Mouse (Mus musculus): ENCODE data around the gene Tmem239. TPM values are rescaled to one million over a fixed set of nuclear protein-coding genes. Genes with fewer than 3 reads are reported as not detected.

Gene Tmem239
- total and polyA plus RNA-seq, 3 experiments: not detected

DNA sequence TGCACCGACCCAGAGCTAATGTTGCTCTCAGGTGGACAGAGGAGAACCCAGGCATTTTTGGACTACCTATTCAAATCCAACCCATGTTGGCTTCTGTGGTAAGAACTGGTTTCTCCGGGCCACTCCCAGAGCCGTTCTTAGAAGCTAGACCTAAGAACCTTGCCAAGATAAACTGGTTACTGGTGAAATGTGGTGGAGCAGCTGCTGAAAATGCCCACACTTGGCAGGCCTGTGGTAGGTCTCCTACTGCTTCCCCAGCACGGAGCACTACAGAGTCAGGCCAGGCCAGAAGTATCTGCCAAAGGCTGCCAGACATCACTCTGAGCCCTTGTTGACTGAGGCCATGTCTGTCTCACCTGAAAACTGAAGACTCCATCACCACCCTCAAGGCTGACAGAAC lies 31.3 kb upstream of the Tmem239 start:
- Histone ChIP-seq H3K4me3 (ENCODE audit: low read depth, low read length) (no peak overlapping the region), H3K9me3 (replicated peaks) (no peaks in the 10 kb centered on the region), H3K36me3 (replicated peaks) (no peaks in the 10 kb centered on the region), H3K4me1 (ENCODE audit: insufficient read depth, low read depth, low read length) (peaks cover 10% of the 10 kb centered on the region; the same call in 1 of the 2 replicates), H3K27me3 (ENCODE audit: insufficient read depth, low read length) (peaks cover 14% of the 10 kb centered on the region)
- no peak for TF ChIP-seq GATA2 (IDR thresholded peaks at IDR 0.05; ENCODE audit: borderline replicate concordance, low read depth, low read length)
- no peak for TF ChIP-seq POLR2AphosphoS5 (IDR thresholded peaks at IDR 0.05; ENCODE audit: insufficient replicate concordance, low read depth, low read length)
- TF ChIP-seq CTCF (IDR thresholded peaks at IDR 0.05; ENCODE audit: low read depth, low read length): no peak
- TF ChIP-seq TAL1 (conservative IDR thresholded peaks at IDR 0.05; ENCODE audit: low read depth, low read length): no peak
- no peak for TF ChIP-seq GATA1 (IDR thresholded peaks at IDR 0.05; ENCODE audit: borderline replicate concordance, low read length)
- DNase-seq (ENCODE audit: low spot score): no peak
- no peak for ATAC-seq (ENCODE audit: extremely low read depth, insufficient number of reproducible peaks, low FRiP score, poor library complexity, severe bottlenecking)

DNA sequence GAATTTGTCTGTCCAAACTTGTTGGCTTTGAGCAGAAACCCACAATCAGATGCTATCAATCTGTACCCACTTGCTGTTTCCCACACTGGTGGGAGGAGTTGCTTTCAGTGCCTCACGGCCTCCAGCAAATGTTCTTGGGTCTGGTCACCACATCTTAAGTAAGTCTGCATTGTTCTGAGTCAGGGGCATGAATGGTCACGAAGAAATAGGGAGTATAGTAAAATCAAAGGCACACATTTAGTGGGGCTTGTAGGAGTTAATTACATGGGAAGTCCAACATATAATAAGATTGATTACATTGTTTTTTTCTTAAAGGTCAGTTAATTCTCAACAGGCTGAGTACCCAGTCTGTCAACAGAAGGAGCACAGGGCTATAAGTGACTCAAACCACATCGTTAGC lies 23.1 kb upstream of the Tmem239 start:
- no peaks in the 10 kb centered on the region for H3K4me1 ChIP-seq (ENCODE audit: insufficient read depth, low read depth, low read length)
- no peak overlapping the region for H3K4me3 ChIP-seq (ENCODE audit: low read depth, low read length)
- ATAC-seq (ENCODE audit: extremely low read depth, insufficient number of reproducible peaks, low FRiP score, poor library complexity, severe bottlenecking) (no peak), DNase-seq (ENCODE audit: low spot score) (no peak)
- H3K36me3 ChIP-seq (replicated peaks): no peaks in the 10 kb centered on the region
- TF ChIP-seq GATA1 (IDR thresholded peaks at IDR 0.05; ENCODE audit: borderline replicate concordance, low read length): no peak
- TF ChIP-seq CTCF (IDR thresholded peaks at IDR 0.05; ENCODE audit: low read depth, low read length): no peak
- no peak for TF ChIP-seq POLR2AphosphoS5 (IDR thresholded peaks at IDR 0.05; ENCODE audit: insufficient replicate concordance, low read depth, low read length)
- no peak for TF ChIP-seq TAL1 (conservative IDR thresholded peaks at IDR 0.05; ENCODE audit: low read depth, low read length)
- no peak for TF ChIP-seq GATA2 (IDR thresholded peaks at IDR 0.05; ENCODE audit: borderline replicate concordance, low read depth, low read length)
- H3K9me3 ChIP-seq (replicated peaks): no peaks in the 10 kb centered on the region
- peaks cover 14% of the 10 kb centered on the region for H3K27me3 ChIP-seq (ENCODE audit: insufficient read depth, low read length)

DNA sequence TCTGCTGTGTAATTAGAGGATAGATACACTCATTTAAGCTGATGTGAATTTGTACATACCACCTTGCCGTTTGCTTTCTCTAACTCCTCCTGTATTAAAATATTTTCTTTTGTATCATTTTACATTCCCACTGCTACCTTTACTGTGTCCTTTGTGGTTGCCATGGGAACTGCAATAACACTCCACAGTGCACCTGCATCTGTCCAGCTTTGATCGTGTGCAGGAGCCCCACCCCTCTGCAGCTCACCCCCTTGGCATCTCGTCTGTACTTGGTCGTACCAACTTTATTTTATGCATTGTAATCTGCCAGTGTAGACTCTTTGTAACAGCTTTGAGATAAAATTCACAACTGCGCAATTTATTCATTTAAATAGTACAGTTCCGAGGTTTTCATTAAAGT lies 22.4 kb upstream of the Tmem239 start:
- Histone ChIP-seq H3K4me3 (ENCODE audit: low read depth, low read length) (no peak overlapping the region), H3K4me1 (ENCODE audit: insufficient read depth, low read depth, low read length) (no peaks in the 10 kb centered on the region), H3K27me3 (ENCODE audit: insufficient read depth, low read length) (peaks cover 21% of the 10 kb centered on the region), H3K36me3 (replicated peaks) (no peaks in the 10 kb centered on the region), H3K9me3 (replicated peaks) (no peaks in the 10 kb centered on the region)
- no peak for DNase-seq (ENCODE audit: low spot score)
- ATAC-seq (ENCODE audit: extremely low read depth, insufficient number of reproducible peaks, low FRiP score, poor library complexity, severe bottlenecking): no peak
- TF ChIP-seq GATA1 (IDR thresholded peaks at IDR 0.05; ENCODE audit: borderline replicate concordance, low read length) (no peak), GATA2 (IDR thresholded peaks at IDR 0.05; ENCODE audit: borderline replicate concordance, low read depth, low read length) (no peak), TAL1 (conservative IDR thresholded peaks at IDR 0.05; ENCODE audit: low read depth, low read length) (no peak), CTCF (IDR thresholded peaks at IDR 0.05; ENCODE audit: low read depth, low read length) (no peak), POLR2AphosphoS5 (IDR thresholded peaks at IDR 0.05; ENCODE audit: insufficient replicate concordance, low read depth, low read length) (no peak)

DNA sequence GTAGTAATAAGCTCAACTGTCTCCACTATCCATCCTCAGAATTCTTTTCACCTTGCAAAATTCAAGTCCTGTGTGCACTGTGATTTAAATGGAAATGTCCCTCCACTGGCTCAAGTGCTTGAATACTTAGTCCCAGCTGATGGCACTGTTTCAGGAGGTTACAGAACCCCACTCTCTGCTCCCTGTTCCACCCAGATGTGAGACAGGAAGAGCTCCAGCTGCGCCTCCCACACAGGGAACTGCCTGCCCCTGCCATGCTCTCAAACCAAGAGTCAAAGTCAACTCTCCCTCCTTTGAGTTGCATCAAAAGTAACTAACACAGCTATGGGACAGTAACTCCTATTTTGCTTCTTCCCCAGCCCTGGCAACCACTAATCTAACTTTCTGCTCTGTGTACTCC lies 20.1 kb upstream of the Tmem239 start:
- Histone ChIP-seq H3K27me3 (ENCODE audit: insufficient read depth, low read length) (peaks cover 32% of the 10 kb centered on the region), H3K4me1 (ENCODE audit: insufficient read depth, low read depth, low read length) (no peaks in the 10 kb centered on the region), H3K4me3 (ENCODE audit: low read depth, low read length) (no peak overlapping the region), H3K36me3 (replicated peaks) (no peaks in the 10 kb centered on the region), H3K9me3 (replicated peaks) (no peaks in the 10 kb centered on the region)
- DNase-seq (ENCODE audit: low spot score): no peak
- ATAC-seq (ENCODE audit: extremely low read depth, insufficient number of reproducible peaks, low FRiP score, poor library complexity, severe bottlenecking): no peak
- TF ChIP-seq GATA2 (IDR thresholded peaks at IDR 0.05; ENCODE audit: borderline replicate concordance, low read depth, low read length): no peak

DNA sequence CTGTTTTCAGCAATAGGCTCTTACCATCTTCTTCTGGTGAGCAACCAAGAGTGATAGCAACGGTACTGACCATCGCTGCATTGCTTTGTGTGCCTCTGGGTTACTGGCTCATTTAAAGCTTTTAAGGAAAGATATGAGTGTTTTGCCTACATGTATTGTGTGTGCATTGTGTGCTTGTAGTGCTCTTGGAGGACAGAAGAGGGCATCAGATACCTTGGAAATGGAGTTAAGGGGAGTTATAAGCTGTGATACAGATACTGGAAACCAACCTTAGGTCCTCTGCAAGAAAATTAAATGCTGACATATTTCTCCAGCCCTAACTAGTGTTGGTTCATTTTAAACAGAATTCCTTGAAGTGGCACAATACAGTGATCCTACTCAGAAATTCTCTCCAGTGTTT lies 17.5 kb upstream of the Tmem239 start:
- TF ChIP-seq GATA2 (IDR thresholded peaks at IDR 0.05; ENCODE audit: borderline replicate concordance, low read depth, low read length) (no peak), GATA1 (IDR thresholded peaks at IDR 0.05; ENCODE audit: borderline replicate concordance, low read length) (no peak), TAL1 (conservative IDR thresholded peaks at IDR 0.05; ENCODE audit: low read depth, low read length) (no peak), CTCF (IDR thresholded peaks at IDR 0.05; ENCODE audit: low read depth, low read length) (no peak), POLR2AphosphoS5 (IDR thresholded peaks at IDR 0.05; ENCODE audit: insufficient replicate concordance, low read depth, low read length) (no peak)
- ATAC-seq (ENCODE audit: extremely low read depth, insufficient number of reproducible peaks, low FRiP score, poor library complexity, severe bottlenecking) (no peak), DNase-seq (ENCODE audit: low spot score) (no peak)
- Histone ChIP-seq H3K4me1 (ENCODE audit: insufficient read depth, low read depth, low read length) (no peaks in the 10 kb centered on the region), H3K36me3 (replicated peaks) (no peaks in the 10 kb centered on the region), H3K4me3 (ENCODE audit: low read depth, low read length) (no peak overlapping the region), H3K27me3 (ENCODE audit: insufficient read depth, low read length) (peaks cover 51% of the 10 kb centered on the region), H3K9me3 (replicated peaks) (no peaks in the 10 kb centered on the region)

DNA sequence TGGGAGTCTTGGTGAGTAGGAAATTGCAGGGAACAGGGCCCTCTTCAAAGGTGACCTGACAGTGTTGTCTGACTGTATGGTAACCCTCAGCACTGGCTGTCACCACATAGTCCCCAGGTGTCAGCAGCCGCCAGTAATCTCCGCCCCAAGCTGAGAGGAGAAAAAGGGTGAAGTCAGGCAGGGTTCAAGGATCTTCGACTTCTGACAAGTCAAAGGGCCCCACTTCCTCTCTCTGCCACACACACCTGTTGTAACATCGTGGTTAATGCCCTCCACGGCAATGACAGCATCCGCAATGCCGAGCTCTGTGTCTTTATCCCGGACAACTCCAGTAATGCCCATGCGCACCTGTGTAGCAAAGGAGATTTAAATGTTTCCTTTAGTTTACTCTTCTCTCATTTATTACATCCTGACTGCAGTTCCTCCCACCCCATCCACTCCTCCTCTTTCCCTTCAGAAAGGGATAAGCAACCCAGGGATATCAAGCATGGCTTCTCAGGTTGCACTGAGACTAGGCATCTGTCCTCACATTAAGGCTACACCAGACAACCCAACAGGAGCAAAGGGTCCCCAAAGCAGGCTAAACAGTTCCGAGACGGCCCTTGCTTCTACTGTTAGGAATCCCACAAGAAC lies 15.2 kb upstream of the Tmem239 start:
- no peaks in the 10 kb centered on the region for H3K9me3 ChIP-seq (replicated peaks)
- H3K27me3 ChIP-seq (ENCODE audit: insufficient read depth, low read length): peaks cover 61% of the 10 kb centered on the region
- H3K36me3 ChIP-seq (replicated peaks): no peaks in the 10 kb centered on the region
- no peaks in the 10 kb centered on the region for H3K4me1 ChIP-seq (ENCODE audit: insufficient read depth, low read depth, low read length)
- H3K4me3 ChIP-seq (ENCODE audit: low read depth, low read length): no peak overlapping the region
- no peak for ATAC-seq (ENCODE audit: extremely low read depth, insufficient number of reproducible peaks, low FRiP score, poor library complexity, severe bottlenecking)
- TF ChIP-seq GATA2 (IDR thresholded peaks at IDR 0.05; ENCODE audit: borderline replicate concordance, low read depth, low read length) (no peak), GATA1 (IDR thresholded peaks at IDR 0.05; ENCODE audit: borderline replicate concordance, low read length) (no peak), TAL1 (conservative IDR thresholded peaks at IDR 0.05; ENCODE audit: low read depth, low read length) (no peak), CTCF (IDR thresholded peaks at IDR 0.05; ENCODE audit: low read depth, low read length) (no peak), POLR2AphosphoS5 (IDR thresholded peaks at IDR 0.05; ENCODE audit: insufficient replicate concordance, low read depth, low read length) (no peak)
- DNase-seq (ENCODE audit: low spot score): no peak
